Mouse (Mus musculus) lung, embryonic 16.5 days (tissue): ENCODE results near the gene Cd3e. TPM values are rescaled to one million over a fixed set of nuclear protein-coding genes. Genes with fewer than 3 reads are reported as not detected.

Source experiments
- ATAC-seq: fragments of 200-750 bp; cut with Nextera tagmentation; 2 replicates; pipeline ENCODE4 v1.8.0; 2017; ENCODE audit warnings: low read depth, mild to moderate bottlenecking, moderate library complexity
- H3K27ac ChIP-seq: fragments of 300-500 bp; sonication (generic); 2 replicates; pipeline ENCODE4 v1.5.1; 2014; ENCODE audit warnings: mild to moderate bottlenecking, control low read depth, low read length
- H3K27me3 ChIP-seq: fragments of 300-500 bp; sonication (generic); 2 replicates; pipeline ENCODE4 v1.6.1; 2014; ENCODE audit warnings: low read depth, low read length, mixed read lengths; ENCODE audit not compliant: control insufficient read depth, insufficient read depth
- H3K36me3 ChIP-seq: fragments of 300-500 bp; sonication (generic); 2 replicates; pipeline ENCODE4 v1.6.1; 2014; ENCODE audit warnings: low read length; ENCODE audit not compliant: control insufficient read depth, insufficient read depth
- H3K4me1 ChIP-seq: fragments of 300-500 bp; sonication (generic); replicated peaks from 2 replicates; pipeline ENCODE4 v1.6.1; 2014; ENCODE audit warnings: low read length, mixed read lengths; ENCODE audit not compliant: control insufficient read depth, insufficient read depth
- H3K4me2 ChIP-seq: fragments of 300-500 bp; sonication (generic); 2 replicates; pipeline ENCODE4 v1.6.1; 2014; ENCODE audit warnings: low read depth, low read length, control low read depth
- H3K4me3 ChIP-seq: fragments of 300-500 bp; sonication (generic); 2 replicates; pipeline ENCODE4 v1.5.1; 2014; ENCODE audit warnings: mild to moderate bottlenecking, low read length, control low read depth
- H3K9ac ChIP-seq: fragments of 300-500 bp; sonication (generic); 2 replicates; pipeline ENCODE4 v1.6.1; 2014; ENCODE audit warnings: low read length, control low read depth
- H3K9me3 ChIP-seq: fragments of 300-500 bp; sonication (generic); 2 replicates; pipeline ENCODE4 v1.6.1; 2016; ENCODE audit warnings: low read length; ENCODE audit not compliant: control insufficient read depth
- WGBS: fragments of 180-500 bp; shearing (Covaris S2); extraction: QIAGEN DNeasy Blood & Tissue Kit; methylation state at CpG from one replicate; pipeline ENCODE4 v1.1.7; 2014; 5-methylcytosine and 5-hydroxymethylcytosine counted together
- polyA plus RNA-seq: library from polyadenylated mRNA; unstranded; fragments of >200 nt; fragmentation: Nextera tagmentation; extraction: Ambion mirVana; gene quantifications from 2 replicates; pipeline ENCODE4 v1.2.1, GENCODE M21; 2015

The Cd3e gene
- polyA plus RNA-seq, 1 experiment from 2014 or later: 5.5 TPM

DNA sequence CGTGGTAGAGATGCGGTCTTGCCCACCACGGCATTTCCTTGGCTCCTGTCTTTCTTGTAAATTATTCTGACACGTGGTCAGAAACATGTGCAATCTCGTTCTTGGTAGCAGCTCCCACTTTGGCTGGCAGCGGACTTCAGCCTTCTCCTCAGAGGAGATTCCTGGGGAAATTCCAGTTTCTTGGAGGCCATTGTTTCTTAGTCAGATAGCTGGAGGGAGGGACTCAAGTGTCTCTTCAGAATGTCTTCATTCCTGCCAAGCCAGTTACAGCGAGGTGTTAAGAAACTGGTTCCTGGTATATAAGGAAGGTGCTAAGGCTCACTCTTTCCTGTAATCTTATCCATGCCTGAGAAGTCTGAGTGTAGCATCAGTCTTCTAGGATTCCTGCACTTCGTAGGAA is 17.9 kb upstream of the Cd3e start:
- H3K4me1 ChIP-seq: no peaks in the 10 kb centered on the region
- no peak overlapping the region for H3K4me3 ChIP-seq
- no peak overlapping the region for H3K9ac ChIP-seq
- ATAC-seq: no peak
- no peaks in the 10 kb centered on the region for H3K9me3 ChIP-seq
- no peak overlapping the region for H3K4me2 ChIP-seq
- H3K27ac ChIP-seq: no peak overlapping the region
- H3K27me3 ChIP-seq: no peaks in the 10 kb centered on the region; the same call in 1 of the 2 replicates
- 52% methylated on average over 8 of the region's 8 CpGs for WGBS
- H3K36me3 ChIP-seq: no peaks in the 10 kb centered on the region

DNA sequence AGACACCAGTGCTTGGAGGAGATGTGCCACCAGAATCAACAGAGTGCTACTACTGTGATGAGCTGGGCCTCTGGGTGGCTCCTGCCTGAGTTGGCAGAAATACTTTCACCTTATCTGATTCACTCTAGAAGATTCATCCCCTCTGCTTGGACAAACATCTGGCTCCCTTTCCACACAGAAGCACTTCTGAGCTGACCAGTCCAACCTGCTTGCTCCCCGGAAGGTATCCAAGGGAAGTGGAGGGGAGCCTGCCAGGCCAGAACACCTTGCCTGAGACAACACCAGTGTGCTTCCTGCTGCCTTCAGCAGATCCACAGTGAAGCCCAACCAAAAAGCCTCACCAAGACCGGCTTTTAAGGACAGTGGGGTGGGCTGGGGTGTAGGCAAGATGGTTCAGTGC is 14.8 kb upstream of the Cd3e start:
- no peaks in the 10 kb centered on the region for H3K9me3 ChIP-seq
- H3K27ac ChIP-seq: no peak overlapping the region
- 56% methylated on average over 2 of the region's 2 CpGs for WGBS
- no peaks in the 10 kb centered on the region for H3K36me3 ChIP-seq
- H3K9ac ChIP-seq: no peak overlapping the region
- no peak for ATAC-seq
- H3K27me3 ChIP-seq: no peaks in the 10 kb centered on the region; the same call in 1 of the 2 replicates
- no peak overlapping the region for H3K4me3 ChIP-seq
- H3K4me2 ChIP-seq: no peak overlapping the region
- no peaks in the 10 kb centered on the region for H3K4me1 ChIP-seq

- Histone ChIP-seq H3K4me1 (no peaks in the 10 kb centered on the region), H3K27me3 (no peaks in the 10 kb centered on the region; the same call in 1 of the 2 replicates), H3K4me3 (no peak overlapping the region), H3K9ac (no peak overlapping the region), H3K9me3 (no peaks in the 10 kb centered on the region), H3K36me3 (no peaks in the 10 kb centered on the region), H3K27ac (no peak overlapping the region), H3K4me2 (no peak overlapping the region)
- ATAC-seq: no peak
- 54% methylated on average over 3 of the region's 3 CpGs for WGBS
Observed at GRCm38 (mm10) chr9:45023638-45024037, 14.2 kb upstream of the Cd3e start.

DNA sequence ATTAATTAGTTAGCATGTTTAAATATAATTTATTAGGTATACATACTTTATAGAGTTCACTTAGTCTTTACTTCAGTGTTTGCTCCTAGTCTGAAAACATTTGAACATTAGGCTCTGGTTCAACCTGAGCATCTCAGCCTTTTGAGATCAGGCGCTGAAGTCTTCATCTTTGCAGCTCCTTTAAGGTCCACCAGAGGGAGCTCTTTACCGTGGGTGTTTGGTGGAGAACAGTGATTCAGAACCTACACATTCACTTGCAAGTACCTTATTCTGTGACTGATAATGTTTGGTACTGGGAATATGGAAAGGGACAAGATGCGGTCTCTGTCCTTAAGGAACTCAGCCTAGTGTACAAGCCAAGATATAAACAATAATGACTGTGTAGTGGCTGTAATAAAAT is 13.4 kb upstream of the Cd3e start:
- Histone ChIP-seq H3K27me3 (no peaks in the 10 kb centered on the region; the same call in 1 of the 2 replicates), H3K9me3 (no peaks in the 10 kb centered on the region), H3K4me3 (no peak overlapping the region), H3K36me3 (no peaks in the 10 kb centered on the region), H3K27ac (no peak overlapping the region), H3K4me1 (no peaks in the 10 kb centered on the region), H3K9ac (no peak overlapping the region), H3K4me2 (no peak overlapping the region)
- 8% methylated on average over 3 of the region's 3 CpGs for WGBS
- no peak for ATAC-seq

DNA sequence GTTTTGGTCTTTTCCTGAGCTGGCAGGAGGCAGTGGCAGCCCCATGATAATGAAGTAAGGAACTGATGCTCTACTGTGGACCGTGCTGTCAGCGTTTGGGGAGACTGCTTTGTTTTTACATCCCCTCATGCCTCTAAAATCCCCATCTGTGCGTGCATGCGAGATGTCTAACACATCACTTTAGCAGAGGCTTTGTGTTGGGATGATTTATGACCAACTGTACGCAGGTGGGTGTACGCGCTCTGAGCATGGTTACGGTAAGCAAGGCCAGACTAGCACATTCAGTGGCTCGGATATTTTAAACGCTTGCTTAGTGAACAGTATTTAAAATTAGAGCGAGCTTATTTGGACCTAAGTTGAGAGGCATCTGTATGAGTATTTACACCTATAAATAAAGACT is 8.6 kb upstream of the Cd3e start:
- Histone ChIP-seq H3K4me2 (no peak overlapping the region), H3K27me3 (no peaks in the 10 kb centered on the region), H3K36me3 (no peaks in the 10 kb centered on the region), H3K27ac (no peak overlapping the region), H3K9me3 (no peaks in the 10 kb centered on the region), H3K4me1 (no peaks in the 10 kb centered on the region), H3K9ac (no peak overlapping the region), H3K4me3 (no peak overlapping the region)
- ATAC-seq: no peak
- 77% methylated on average over 11 of the region's 11 CpGs for WGBS

- Histone ChIP-seq H3K36me3 (no peaks in the 10 kb centered on the region), H3K9me3 (no peaks in the 10 kb centered on the region), H3K27me3 (no peaks in the 10 kb centered on the region), H3K4me2 (no peak overlapping the region), H3K4me1 (no peaks in the 10 kb centered on the region), H3K27ac (no peak overlapping the region), H3K9ac (no peak overlapping the region), H3K4me3 (no peak overlapping the region)
- no peak for ATAC-seq
- WGBS: 57% methylated on average over 3 of the region's 3 CpGs
Observed at GRCm38 (mm10) chr9:45015841-45016240, 6.4 kb upstream of the Cd3e start.

GRCm38 (mm10) chr9:45014879-45015278 is 5.5 kb upstream of the Cd3e start:
- Histone ChIP-seq H3K27ac (no peak overlapping the region), H3K4me2 (no peak overlapping the region), H3K9me3 (no peaks in the 10 kb centered on the region), H3K9ac (no peak overlapping the region), H3K27me3 (no peaks in the 10 kb centered on the region), H3K4me1 (no peaks in the 10 kb centered on the region), H3K4me3 (no peak overlapping the region), H3K36me3 (no peaks in the 10 kb centered on the region)
- no peak for ATAC-seq
- WGBS: 35% methylated on average over 2 of the region's 2 CpGs

DNA sequence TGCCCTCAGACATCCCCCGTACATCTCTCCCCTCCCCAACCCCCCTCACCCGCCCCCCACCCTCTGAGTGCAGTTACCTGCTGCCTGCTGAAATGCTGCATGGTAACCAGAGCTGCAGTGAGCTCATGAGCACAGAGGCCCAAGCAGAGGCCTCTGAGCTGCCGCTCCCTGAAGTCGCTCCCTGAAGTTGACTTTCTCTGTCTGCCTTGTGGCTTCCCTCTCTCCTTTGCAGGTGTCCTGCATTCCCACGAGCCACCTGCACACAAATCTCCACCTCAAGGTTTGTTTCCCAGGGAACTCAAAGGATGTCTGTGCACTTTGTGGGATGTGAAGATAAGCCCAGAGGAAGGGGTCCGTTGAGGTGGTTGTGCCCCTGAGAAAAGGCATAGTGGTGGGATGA is 1.9 kb upstream of the Cd3e start:
- Histone ChIP-seq H3K4me1 (no peaks in the 10 kb centered on the region), H3K9me3 (no peaks in the 10 kb centered on the region), H3K4me2 (no peak overlapping the region), H3K36me3 (no peaks in the 10 kb centered on the region), H3K27ac (no peak overlapping the region), H3K9ac (no peak overlapping the region), H3K4me3 (no peak overlapping the region), H3K27me3 (no peaks in the 10 kb centered on the region)
- WGBS: 41% methylated on average over 6 of the region's 6 CpGs
- ATAC-seq: no peak

GRCm38 (mm10) chr9:45010461-45010860 is 1.0 kb upstream of the Cd3e start:
- Histone ChIP-seq H3K9ac (no peak overlapping the region), H3K27ac (no peak overlapping the region), H3K27me3 (no peaks in the 10 kb centered on the region), H3K4me2 (no peak overlapping the region), H3K4me3 (no peak overlapping the region), H3K4me1 (no peaks in the 10 kb centered on the region), H3K36me3 (no peaks in the 10 kb centered on the region), H3K9me3 (no peaks in the 10 kb centered on the region)
- 60% methylated on average over 4 of the region's 4 CpGs for WGBS
- no peak for ATAC-seq

- no peak for ATAC-seq
- WGBS: 74% methylated on average over 4 of the region's 4 CpGs
- Histone ChIP-seq H3K27me3 (no peaks in the 10 kb centered on the region), H3K27ac (no peak overlapping the region), H3K36me3 (no peaks in the 10 kb centered on the region), H3K4me1 (no peaks in the 10 kb centered on the region), H3K4me2 (no peak overlapping the region), H3K9ac (no peak overlapping the region), H3K4me3 (no peak overlapping the region), H3K9me3 (no peaks in the 10 kb centered on the region)
Observed at GRCm38 (mm10) chr9:45008342-45008741, 1.1 kb downstream of the Cd3e start.
